Mouse (Mus musculus): Measurements from ENCODE around the gene Gm42674.

The Gm42674 gene

DNA sequence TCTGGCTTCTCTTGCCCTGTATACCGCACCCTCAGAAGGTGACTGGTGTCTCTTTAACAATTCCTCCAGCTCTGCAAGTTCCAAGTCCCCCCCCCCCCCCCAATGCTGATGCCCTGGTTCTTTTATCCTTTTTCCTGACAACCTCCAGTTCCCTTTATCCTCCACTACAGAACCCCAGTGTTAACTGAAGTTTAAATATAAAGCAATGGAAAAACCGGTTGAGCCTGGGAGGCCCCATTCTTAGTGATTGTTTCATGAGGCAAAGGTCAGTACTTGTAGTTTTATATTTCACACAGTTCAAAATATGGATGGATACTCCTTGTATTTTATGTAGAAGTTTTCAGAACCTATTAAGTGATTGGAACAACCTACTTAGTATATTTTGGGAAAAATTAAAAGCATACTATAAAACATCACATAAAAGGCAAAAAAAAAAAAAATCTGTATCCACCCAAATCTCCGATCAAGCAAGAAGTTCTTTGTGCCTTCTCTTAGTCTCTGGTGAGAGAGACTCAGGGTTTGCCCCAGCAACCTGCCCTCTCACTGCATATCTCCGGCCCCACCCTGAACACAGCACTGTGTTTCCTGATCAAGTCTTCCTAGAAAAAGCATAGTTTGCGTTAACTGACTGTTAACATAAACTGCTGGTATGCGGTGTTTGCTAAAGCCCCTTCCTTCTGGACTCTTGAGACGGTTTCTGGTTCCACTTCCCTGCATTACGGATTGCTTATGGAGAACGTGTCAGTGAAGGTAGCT, 24.7 kb downstream of the Gm42674 start:
- no peak for DNase-seq

DNA sequence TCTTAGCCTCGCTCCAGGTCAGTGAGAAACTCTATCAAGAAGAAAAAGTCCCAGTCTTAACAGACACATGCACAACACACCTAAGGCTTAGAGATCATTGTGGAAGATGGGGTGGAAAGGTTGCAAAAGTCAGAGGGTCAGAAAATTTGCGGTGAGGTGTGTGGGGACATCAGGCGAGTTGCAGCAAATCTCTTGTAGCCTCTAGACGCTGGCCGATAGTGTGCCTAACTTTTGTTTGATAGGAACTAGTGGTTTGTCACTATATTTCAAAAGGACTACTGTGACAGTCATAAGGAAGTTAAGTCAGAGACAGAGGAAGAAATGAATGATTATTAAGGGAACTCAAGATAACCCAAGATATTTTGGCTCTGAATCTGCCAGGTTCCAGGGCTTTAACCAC, 25.7 kb downstream of the Gm42674 start:
- no peak for DNase-seq

DNA sequence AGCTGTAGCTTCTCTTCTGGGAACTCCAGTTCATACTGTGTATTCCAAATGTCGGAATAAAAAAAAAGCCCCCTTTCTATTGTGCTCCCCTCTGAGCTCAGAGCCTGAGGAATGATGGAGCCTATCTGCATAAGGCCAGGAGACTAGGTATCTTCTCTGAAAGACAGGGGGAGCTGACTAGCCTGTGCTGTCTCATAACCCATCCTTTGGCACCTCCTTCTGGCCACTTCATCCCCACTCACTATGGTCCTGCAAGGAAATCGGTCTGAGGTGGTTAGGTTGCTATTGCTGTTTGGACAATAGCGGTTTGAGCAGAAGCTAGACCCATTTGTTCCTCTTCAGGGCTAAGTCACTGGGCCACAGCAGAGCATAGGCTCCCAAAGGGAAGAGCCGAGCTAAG, 26.1 kb downstream of the Gm42674 start:
- DNase-seq: peak; percentile 63

DNA sequence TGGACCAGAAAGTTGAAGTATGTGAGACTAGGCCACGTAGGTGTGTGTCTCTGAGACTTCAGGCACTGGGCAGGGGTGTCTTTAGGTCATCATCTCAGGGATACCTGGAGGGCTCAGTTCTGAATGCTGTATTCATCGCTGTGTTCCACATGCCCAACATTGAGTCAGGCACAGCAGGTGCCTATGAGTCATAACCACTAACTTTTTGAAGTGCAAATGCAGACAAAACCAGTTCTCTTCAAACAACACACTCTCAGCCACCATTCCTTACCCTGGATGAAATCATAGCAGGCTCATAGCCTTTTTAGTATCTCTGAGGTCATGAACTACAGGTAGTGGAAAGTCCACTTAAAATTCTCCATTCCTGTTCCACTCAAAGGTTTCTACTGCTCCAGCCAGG, 27.6 kb downstream of the Gm42674 start:
- no peak for DNase-seq

DNA sequence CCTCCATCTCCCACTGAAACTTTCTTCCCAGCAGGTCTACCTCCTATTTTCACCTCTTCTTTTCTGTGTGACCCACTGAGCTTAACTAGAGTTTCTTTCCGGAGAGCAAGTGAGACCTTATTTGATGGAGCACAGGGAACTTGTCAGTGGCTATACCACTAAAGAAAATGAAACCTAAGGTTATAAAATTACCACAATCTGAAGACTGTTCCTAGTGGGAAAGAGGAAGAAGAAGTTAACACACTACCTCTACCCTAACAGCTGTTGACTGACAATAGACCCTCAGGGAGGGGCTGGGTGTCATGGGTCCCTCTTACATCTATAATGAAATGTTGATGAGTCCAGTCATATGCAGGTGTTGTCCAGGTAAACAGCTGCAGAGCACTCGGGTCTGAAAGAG, 30.3 kb downstream of the Gm42674 start:
- no peak for DNase-seq

DNA sequence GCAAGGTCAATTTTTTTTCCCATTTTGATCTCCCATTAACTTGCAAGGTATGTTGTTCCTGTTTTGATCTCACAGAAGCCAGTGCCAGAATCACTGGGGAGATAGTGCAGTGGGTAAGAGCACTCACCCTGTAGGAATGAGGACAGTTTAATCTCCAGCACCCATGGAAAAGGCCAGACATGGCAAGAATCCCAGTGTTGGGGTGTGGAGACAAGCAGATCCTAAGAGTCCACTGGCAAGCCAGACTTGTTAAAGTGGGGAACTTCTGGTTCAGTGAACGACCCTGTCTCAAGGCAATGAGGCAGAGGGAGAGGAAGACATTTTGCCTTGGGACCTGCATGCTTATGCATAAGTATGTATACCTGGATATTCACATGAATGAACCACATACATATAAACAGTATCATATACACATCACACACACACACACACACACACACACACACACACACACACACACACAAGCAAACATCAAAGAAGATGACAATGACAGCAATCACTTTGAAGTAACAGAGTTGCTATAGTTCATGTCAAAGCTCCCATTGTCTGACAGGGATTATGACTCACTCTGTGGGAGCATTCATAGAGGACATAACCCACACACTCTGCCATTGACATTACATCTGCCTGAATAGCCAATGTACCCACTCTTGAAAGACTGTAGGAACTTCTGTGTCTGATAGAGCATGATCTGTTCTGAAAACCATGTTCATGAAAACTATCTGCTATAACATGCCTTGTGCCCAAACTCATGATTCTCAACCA, 37.0 kb downstream of the Gm42674 start:
- DNase-seq: peak; percentile 25

DNA sequence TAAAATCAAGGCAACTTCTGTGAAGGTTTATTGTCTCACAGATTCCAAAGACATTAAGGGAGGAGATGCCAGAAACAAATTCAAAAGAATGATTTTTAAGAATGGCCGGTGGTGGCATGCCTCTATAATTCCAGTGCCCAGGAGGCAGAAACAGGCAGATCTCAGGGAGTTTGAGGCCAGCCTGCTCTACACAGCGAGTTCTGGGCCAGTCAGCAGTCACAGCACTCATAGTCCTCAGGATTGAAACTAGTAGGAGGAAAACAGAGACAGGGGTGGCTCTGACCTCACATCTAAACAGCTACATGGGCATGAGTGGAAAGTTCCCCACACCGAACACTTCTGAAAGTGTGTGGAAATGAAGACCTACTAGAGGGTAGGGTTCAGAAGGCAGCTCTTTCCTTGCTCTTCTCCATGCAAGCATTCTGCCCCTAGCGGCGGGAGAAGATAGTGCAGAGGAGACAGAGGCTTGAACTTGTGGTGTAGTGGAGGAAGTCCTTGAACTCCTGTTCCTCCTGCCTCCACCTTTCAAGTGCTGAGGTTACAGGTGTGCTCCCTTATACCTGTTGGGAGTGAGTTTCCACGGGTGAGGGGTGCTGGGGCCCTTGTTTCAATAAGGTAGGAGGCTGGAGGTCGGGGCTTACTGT, 37.9 kb downstream of the Gm42674 start:
- peak; percentile 59 for DNase-seq

DNA sequence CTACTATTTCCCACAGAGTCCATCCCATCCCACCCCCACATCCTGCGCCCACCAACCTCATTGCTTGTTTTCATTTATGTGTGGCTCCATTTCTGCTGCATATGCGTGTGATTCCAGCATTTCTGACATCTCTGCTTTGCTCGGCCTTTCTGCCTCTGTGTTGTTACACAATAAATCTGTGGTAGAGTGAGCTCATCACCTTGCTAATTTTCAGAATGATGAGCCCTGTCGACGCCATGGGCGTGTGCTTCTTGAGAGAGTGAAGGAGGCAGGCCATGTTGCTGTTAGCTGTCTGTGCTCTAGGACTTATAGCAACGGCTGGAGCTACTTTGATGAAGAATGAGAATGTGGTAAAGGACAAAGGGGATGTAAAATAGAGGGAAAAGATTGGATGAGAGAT, 39.3 kb downstream of the Gm42674 start:
- no peak for DNase-seq

DNA sequence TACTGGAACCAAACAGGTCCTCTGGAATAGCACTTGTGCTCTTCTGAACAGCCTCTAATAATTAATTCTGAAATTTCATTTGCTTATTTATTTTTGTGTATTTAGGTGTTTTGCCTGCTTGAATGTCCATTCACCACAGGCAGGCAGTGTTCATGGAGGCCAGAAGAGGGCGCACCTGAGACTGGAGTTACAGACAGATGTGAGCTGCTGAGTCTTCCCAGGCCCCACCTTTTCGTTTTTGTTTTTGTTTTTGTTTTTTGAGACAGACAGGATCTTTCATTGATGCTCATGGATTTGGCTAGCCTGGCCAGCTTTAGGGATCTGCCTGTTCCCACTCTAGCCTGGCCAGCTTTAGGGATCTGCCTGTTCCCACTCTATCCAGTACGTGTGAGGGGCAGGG, 42.5 kb downstream of the Gm42674 start:
- DNase-seq: peak; percentile 47

DNA sequence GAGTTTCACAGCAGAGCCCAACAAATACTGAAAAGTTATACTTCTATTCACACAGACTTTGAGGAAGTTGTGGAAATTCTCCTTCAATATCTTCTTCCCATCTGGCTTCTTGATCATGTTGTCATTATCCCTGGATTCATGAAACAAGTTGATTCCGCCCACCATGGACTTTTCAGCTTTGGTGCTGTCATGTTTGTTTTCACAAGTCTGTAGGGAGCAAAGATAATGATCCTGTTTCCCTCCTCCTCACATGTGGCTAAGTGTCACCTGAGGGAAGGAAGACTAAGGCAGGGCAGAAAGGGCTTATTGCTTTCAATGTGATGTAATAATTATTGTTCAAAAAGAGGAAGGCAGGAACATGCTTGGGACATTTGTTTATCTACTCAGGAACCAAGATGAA, 45.6 kb downstream of the Gm42674 start:
- DNase-seq: no peak

DNA sequence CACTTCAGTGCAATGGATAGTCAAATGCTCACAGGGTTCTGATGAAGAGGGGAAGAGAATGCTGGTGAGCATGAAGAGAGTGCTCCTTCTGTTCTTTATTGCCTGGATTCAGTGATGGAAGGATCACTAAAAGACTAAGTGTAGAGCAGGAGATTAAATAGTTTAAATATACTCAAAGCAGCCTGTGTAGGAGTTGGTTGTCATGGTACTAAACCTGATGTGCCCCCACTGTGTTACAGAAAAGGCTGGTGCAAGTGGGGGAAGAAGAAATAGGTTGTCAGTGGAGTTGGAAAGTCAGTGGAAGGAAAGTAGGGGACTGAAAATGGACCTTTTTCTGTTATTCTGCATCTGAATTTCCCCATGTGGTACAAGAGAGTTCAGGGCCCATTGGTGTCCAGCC, 47.3 kb downstream of the Gm42674 start:
- DNase-seq: no peak

DNA sequence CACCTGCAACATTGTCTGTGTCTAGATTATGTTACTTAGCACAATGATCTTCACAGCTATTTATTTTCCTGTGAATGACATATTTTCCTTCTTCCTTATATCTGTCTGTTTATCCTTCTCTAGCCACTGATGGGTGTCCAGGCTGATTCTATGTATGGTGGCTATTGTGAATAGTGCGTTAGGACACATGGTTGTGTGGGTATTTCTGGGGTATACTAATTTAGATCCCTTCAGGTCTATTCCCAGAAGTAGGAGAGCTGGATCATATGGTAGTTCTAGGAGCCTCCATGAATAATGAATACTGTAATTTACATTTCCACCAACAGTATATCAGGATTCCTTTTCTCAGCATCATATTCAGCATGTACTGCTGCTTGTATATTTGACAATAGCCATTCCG, 48.1 kb downstream of the Gm42674 start:
- no peak for DNase-seq

DNA sequence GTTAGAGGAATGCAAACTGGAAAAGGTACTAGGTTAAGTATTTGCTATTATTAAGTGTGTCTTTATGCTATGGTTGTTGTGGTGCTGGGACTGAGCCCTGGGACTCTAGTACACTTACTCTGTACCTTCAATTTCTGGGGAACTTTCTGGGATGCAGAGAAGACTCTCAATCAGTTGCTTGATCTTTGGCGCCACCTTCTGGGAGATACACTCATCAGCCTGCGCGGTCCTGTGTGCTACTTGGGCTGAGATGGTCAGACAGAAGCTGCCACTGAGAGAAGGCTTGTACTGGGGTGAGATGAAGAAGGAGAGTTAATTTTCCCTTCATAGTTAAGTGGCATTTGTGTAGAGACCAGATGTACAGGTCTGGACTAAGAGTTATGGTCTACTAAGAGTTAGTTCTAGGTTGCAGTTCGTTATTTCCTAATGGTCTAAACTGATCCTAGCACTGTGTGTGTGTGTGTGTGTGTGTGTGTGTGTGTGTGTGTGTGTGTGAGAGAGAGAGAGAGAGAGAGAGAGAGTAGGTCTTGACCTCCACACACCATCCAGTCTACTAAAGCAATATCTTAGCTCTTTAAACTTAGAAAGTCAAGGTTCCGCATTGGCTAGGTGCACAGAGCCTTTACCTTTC, 51.3 kb downstream of the Gm42674 start:
- DNase-seq: peak; percentile 86

DNA sequence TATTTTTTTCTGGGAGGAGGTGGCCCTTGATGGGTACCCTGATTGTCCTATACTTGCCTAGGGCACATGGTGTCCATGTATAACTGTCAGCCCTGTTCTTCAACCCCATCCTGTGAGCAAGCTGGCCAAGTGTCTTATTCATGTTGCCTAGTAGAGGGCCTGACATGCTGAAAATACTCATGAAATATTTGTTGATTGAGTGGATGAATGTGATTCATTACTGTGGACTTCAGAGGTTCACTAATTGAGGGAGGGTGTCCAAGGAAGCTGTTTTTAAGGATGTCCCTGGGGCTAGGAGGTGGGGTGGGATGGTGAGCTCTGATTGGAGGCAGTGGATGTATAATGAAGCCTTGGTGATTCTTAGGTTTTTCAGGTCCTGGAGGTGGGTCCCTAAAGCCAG, 52.0 kb downstream of the Gm42674 start, which contains the start of gene S100a7a:
TSS of gene S100a7a (plus strand) at position 301 of the 400 bp plus-strand sequence.
- no peak for DNase-seq

Measured in retina, postnatal 1 day (tissue).